Mouse (Mus musculus) erythroblast, embryonic 14.5 days (primary cell): ENCODE results near the gene Ncs1.

Source experiments
- GATA1 ChIP-seq: IDR thresholded peaks from 2 replicates; pipeline ENCODE4 v1.6.1; 2012; ENCODE audit warnings: low read length, inconsistent platforms, mixed read lengths
- TAL1 ChIP-seq: IDR thresholded peaks from 3 replicates; pipeline ENCODE4 v1.6.1; 2012; ENCODE audit warnings: low read length, inconsistent platforms, mixed read lengths

DNA sequence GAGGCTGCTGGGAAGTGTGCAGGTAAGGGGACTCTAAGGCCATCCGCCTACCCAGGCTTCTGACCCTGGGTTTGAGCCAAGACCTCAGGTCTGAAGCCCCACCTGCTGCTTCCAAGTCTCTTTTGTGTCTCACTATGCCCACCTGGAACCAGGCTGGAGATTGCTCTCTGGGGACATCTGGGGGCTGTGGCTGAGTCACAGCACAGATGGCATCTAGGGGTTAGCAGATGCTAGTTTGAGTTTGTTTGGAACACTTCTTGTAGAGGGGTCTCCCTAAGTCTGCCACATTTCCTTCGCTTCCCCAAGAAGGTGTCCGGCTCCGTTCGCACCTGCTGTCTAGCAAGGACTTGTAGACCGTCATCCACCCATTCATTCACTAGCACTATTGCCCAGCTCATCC is 23.6 kb downstream of the Ncs1 start:
- TF ChIP-seq TAL1 (no peak), GATA1 (no peak)
